Mouse (Mus musculus) cerebellum, postnatal 25 days (tissue): ENCODE measurements around the gene Golga2.
A peak's percentile ranks its signal among the peaks of the same experiment; 100 is the strongest.

ENCODE experiments used
- DNase-seq, 2 experiments: peaks; one replicate each; pipeline ENCODE4 v3.0.0; 2021; ENCODE audit warnings: mixed read lengths in 2 of 2

Gene Golga2

DNA sequence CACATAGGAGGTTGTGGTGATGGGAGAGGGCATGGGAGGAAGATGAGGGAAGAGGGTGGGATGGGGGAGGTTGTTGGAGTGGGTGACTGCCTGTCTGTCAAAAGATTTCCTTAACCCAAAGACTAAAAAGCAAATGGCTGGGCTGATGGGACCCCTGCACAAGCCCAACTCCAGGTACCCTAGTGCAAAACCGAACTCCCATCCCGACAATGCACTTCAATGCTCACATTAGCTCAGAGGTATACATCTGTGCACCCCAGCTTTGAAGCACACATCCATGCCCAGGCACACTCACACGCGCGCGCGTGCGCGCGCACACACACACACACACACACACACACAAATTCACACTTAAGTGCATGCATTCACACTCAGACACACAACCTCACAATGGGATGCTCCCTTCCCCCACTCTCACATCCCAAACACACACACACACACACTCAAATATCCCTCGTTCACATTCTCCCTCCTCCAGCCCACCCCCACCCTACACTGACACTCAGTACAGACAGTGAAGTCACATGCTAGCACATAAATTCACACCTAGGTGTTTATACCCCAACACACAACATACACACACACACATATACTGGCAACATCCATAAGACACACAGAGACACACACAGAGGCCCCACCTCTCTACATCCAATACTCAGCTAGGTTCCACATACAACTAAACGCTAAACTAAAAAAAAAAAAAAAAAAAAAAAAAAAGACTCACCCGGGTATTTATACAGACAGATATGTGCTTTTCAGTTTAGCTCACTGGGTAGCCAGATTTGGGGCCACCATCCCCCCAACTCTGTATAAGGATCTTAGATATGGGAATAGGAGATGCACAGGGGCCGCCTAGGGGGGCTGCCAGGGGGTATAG, 31.8 kb downstream of the Golga2 start:
- no peak for DNase-seq

DNA sequence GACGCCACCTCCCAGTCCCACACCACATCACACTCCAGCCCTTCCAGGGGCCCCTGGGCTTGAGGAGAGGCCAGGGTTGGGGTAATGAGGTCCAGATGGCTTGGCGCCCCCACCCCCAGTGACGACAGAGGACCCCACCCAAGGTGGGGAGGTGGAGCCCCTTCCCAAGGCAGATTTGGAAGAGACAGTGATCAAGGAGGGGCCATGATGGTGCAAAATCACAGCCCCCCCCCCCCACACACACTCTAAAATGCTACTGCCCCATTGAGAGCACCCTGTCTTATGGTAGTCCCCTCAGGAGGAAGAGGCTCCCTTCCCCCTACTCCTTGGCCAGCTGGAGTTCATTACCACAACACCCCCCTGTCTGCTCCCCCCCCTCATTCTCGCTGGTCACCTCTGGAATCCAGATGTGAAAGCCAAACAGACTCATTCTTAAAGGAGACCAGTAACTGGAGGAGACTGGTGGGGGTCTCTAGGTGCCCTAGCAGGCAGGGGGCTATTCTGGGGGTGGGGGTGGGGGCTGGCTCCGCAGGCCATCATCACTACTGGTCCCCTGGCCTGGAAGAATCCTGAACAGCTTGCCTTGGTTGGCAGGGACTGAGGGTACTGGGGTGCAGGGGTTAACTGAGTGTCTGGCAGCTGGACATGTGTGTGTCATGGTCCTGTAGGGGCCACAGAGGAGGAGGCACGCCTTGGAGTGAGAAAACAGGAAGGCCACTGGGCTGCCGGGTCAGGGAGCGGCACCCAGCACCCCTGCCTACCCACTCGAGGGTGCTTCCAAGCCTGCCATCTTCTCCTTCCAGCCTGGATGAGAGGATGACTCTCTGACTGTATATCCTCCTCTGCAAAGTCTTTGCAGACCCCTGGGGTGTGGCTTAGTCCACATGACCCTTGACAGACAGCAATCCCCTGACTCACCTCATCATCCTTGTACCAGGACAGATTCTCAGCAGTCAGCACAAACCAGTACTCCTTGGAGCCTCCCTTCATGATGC, 32.7 kb downstream of the Golga2 start:
- no peak for DNase-seq

DNA sequence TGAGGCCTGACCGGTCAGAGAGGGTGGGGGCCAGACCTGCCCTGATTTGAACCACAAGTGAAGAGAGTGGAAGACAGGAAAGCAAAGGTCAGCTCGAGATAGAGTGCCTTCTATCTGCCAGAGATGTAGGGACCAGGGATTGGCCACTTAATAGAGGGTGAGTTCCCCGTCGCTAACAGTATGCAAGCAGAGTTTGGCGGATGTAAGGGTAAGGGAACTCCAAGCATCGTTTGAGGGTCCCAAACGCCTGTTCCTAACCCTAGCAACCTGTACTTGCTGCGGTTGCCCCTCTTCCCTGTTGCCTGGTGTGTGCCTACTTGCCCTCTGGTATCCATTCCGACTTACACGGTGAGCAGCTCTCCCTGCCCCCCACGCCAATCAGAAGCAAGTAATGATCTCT, 33.5 kb downstream of the Golga2 start:
- DNase-seq, result no peak

DNA sequence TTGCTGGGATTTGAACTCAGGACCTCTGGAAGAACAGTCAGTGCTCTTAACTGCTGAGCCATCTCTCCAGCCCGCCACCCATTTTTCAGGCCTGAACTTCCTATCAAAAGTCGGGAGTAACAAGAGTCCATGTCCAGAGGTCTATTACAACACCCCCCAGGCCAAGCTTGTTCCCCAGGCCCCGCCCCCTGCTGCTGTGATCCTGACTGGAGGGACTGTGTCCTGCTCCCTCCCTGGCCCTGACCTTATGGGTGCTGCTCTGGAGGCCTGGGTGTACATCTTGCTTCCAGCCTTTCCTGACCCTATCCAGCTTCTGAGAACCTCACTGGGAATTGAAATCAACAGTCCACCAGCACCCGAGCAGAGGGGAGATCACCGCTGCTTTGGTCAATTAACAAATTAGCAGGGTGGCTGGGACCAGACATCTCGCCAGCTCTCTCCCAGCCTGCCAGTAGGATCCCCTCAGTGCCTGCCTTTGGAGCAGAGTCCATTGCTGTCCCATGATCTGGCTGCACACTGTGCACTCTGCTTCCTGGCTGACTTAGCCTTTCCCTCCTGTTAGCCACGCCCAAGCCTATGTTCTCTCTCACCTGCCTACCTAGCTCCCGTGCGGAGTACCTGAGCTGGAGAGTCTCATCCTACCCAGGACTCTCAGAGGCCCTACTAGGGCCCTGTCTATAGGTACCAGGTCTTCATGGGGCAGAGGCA, 34.6 kb downstream of the Golga2 start:
- no peak for DNase-seq

DNA sequence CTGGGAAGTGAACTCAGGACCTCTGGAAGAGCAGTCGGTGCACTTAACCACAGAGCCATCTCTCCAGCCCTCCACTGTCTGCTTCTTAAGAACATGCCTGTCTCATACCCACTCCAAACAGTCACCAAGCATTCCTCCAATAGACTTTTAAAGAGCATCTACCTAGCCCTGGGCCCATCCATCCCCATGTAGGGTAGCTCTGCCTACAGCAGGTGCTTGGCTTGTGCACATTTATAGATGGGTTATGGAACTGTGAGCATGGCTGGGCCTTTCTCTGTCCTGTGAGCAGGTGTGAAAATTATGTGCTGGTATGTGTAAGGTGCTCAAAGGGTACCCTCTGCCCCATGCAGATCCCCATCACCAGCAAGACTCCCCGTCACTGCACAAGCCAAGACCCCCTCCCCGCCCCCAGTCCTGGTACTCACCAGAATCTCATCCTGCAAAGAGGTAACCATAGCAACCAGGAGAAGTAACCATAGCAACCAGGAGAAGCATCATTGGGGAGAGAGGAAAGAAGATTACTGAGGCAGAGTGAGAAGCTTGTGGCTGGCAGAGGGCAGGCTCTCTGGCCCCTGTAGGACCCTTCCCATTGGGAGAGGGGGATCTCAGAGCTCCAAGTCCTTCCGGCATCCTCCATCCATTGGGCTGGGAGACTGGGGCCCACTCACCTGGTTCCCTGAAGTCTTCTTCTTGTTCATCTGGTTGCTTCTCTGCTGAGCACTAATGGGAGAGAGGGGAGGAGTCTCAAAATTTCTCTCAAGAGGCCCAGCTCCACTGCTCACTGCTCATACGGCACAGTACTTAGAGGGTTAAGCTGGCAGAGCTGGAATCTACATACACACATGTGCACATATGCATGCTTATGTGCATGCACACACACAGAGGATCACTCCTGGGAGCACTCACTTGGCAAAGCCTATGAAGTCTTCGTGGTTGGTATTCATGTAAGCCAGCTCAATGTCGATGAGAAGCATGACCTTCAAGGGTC, 35.9 kb downstream of the Golga2 start:
- DNase-seq, result no peak

DNA sequence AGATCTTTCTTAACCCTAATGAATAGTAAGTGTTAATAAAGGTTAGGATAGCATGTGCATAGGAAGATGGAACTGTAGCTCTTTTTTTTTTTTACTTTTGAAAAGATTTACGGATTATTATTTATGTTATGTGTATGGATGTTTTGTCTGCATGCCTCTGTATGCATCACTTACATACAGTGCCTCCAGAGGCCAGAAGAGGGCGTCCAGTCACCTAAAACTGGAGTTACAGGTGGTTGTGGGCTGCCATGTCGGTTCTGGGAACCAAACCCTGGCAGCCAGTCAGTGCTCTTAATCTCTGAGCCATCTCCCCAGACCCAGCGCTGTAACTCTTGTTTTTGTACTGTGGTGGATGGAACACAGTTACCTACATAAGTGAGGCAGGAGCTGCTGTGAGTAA, 37.1 kb downstream of the Golga2 start:
- no peak for DNase-seq

DNA sequence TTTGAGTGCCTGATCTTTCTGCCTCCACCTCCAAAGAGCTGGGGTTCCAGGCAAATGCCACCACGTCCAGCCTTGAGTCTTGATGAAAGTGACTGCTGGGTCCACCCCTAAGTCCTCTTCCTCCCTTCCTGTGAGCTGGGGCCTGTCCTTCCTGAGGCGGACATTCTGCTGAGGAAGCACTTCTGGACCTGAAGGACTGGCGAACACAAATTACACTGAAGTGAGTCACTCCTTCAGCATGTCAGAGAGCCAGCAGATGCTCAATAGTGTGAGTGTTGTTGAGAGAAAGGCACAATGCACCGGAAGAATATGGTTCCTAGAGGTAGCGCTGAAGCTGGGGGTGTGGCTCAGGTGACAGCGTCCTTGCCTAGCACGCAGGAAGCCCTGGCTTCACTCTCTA, 38.2 kb downstream of the Golga2 start:
- no peak for DNase-seq

DNA sequence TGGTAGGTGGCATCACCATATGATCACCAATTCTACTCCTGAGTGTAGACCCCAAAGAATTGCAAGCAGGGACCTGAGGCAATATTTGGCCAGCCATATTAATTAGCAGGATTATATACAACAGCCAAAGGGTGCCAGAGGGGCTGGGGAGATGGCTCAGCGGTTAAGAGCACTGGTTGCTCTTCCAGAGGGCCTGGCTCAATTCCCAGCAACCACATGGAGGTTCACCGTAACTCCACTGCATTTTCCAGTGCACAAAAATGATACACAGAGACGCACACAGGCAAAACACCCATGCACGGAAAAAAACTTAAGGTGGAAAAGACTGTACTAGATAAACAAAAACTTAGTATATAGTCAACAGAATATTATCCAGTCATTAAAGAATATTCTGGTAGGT, 40.0 kb downstream of the Golga2 start:
- DNase-seq, result no peak

DNA sequence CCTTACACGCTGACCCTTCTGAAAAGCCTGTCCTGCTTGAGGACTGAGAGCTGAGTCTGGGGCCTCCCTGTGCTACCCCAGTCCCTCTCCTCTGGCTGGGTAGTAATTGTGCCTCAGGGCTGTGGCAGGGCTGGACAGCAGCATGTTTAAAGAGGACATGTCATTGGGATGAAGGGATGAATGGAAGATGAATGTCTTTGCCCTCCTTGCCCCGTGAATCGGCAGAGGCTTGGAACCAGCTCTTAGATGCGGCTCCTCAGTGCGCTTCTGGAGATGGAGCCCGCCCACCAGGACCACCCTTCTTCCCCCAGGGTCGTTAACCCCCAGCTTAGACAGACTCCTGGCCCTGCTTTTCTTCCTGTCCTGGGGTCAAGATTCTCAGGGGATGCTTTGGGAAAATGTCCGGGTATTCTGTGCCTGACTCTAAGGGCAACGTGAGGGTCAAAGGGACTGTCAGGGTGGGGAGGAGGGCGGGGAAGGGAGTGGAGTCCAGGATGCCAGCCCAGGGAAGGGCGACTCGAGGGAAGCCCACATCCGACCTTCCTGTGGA, 41.8 kb downstream of the Golga2 start:
- DNase-seq, result no peak

DNA sequence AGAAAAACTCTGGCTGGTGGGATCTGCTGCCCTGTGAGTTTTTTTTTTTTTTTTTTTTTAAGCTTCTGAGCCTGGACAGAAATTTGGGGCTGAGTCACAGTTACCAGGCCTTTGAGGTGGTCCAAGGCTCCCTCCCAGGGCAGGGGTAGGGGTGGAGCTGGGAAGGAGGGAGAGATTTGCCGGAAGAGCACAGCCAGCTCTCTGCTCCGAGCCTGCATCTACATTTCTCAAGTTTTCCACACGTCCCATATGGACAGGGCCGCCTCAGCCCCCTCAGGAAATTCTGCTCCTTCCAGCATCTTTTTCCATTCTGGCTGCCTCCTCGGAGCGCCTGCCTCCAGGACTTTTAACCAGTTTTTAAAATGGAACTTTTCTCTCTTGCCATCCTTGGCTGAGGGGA, 42.3 kb downstream of the Golga2 start:
- no peak for DNase-seq

DNA sequence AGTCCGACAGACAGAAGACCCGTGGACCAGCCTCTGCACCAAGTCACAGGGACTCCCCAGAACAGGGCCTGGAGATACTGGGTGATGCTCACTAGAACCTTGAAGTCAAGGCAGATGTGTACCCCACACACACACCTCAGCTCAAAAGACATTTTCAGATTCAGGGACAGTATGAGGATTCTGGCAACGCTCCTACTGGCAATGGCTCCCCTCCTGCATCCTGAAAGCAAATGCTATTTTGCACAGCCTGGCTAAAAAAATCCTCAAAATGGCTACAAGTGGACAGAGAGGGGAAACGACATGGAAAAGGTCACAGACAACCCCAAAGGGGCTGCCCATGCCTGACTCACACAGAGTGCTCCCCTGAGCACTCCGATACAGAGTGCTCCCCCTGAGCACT, 45.0 kb downstream of the Golga2 start:
- no peak for DNase-seq

DNA sequence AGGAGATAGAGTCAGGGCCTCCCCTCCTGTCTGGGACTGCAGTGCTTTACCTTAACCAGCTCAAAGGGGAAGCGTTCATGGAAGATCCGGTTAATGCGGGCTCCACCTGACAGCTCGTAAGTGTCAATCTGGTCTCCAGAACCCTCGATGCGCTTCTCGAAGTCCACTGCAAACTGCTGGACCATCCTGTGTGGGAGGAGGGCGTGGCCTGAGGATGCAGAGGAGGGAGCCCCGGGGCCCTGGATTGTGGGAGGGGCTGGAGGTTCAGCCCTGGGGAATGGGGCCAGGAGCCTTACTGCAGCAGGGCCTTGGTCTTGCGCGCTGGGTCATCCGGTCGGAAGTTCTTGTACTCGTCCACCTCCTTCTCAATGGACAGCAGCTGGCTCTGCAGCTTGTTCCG, 48.7 kb downstream of the Golga2 start:
- peak in 1 of 2 experiments; percentile 35 for DNase-seq

DNA sequence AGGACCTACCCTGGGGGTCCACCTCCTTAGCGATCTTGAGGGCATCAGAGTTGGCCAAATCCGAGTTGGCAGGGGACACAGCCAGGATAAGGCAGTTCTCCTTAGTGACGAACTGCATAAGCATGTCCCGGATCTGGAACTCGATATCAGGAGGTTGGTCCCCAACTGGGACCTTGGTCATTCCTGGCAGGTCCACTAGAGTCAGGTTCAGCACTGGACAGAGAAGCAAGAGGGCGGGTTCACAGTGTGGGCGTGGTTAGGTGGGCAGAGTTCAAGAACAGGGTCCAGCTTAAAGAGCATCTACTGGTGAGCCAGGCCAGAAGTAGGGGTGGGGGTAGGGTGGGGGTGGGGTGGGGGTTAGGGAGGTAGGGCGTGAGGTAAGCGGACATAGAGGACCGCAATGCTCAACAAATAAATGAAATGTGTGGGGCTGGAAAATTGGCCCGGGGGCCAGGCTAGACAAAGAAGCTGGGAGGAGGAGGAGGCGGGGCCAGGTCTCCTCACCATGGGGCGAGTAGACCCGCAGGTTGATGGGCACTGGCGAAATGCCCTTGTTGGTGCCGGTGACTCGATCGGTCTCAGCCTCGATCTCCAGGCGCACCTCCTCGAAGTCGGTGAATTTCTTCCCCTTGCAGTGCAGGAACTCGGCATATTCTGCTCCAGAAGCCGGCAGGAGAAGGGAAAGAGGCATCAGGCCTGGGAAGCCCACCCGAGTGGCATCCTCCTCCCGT, 52.9 kb downstream of the Golga2 start:
- peak in 1 of 2 experiments; percentile 61 for DNase-seq

DNA sequence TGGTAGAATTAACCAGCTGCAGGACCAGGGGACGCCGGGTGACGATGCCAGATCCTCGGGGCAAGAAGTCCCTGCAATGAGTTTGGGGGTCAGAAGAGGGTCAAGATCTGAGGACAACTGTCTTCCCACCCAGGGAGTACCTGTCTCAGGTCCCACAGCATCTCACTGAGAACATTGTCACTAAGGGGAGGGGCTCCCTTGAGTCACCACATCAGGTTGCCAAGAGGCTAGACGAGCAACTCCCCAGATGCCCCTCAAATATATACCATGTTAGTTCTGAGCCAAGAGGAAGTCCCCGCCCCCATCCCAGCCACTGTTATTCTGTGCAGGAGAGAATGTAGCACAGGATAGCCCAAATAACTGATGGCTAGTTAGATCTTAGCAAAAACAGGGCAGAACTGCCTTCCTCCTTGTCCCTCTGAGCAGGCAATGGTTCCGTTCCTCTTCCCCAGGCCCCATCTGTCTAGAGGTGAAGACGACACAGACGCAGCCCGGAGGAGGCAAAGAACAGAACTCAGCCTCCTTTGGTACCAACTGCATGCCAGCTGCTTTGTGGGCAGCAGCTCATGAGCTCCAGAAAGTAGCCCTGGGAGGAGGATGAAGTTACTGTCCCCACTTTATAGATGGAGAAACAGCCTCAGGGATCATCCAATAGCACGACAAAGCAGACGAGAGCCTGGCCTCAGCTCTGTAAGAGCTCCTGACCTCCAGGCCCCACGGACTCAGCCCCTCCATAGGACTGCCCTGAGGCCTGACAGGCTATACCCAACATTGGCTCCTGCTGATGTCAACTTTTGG, 53.9 kb downstream of the Golga2 start:
- DNase-seq, result peak; percentile 55 to 63

DNA sequence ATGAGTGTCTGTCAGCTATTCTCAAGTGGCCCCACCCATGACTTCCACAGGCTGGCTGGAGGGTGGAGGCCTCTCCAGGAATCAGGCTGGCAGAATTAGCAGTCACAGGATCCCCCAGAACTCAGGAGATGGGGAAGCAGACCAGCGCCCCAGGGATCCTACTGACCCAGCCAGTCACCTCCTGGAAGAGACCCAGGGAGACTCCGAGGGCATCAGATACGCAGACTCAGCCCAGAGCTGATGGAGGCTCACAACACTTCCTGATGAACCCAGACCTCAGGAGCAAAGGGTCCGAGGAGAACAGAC, 54.4 kb downstream of the Golga2 start:
- DNase-seq, result peak; percentile 61 to 65

DNA sequence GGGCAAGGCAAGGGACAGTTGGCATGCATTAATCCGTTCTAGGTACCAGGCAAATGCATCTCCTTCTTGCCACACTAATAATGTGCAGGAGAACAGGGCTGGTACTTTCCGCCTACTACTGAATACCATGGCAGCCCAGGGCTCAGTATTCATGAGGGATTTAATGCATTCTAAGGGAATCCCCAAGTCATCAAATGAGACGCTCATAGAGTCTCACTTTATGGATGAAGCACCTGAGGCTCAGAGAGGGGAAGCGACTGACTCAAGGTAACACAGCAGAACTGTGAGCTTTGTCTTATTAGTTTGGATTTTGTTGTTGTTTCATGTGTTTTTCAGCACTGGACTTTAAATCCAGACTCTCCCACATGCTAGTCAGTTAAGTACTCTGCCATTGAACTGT, 54.9 kb downstream of the Golga2 start:
- DNase-seq, result no peak

DNA sequence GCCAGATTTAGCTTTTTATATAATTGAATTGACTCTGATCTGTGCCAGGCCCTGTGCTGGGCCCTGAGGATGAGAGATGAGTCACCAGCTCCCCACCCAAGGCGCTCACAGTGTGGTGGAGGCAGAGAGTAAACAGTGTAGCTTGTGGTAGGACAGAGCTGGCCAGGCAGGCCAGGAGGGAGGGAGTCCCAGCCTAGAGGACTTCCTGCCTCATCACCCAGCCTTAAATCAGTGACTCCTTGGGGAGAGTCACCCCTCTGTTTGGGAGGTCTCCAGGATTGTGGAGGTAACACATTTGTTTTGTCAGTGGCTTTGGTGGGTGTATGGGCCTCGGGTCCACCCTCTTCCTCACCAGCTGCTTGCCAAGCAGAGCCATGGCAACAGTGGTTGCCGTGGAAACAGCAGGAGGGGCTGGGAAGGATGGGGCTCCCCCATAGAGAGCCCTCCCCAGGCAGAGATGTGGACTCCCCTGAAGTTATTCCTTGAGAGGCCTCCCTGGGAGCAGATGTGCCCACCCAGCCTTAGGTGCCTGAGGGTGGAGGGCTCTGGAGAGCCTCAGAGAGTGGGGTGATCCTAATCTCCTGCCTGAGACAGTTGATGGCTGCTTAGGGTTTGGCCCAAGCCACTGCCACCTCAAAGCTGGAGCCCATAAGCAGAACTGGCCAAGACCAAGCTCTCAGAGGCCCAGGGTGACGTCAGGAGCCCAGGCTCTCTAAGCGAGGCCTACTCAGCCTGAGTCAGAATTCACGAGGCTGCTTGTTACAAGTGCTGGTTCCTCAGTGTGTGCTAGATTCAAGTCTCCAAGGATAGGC, 55.6 kb downstream of the Golga2 start:
- DNase-seq, result peak; percentile 88 to 89

DNA sequence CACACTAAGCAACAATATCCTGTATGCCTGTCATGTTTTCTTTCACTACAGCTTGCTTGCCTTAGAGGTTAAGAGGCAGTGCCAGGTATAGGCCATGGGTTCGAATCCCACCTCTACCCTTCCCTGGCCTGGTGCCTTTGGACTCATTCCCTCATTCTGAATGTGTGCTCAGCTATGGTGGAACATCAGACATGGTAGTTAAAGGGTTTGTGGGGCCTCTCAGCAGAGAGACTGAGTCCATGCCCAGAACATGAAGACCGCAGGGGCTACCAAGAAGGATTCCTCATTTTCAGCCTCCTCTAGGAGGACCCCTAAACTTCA, 56.1 kb downstream of the Golga2 start:
- peak in 1 of 2 experiments; percentile 60 for DNase-seq

DNA sequence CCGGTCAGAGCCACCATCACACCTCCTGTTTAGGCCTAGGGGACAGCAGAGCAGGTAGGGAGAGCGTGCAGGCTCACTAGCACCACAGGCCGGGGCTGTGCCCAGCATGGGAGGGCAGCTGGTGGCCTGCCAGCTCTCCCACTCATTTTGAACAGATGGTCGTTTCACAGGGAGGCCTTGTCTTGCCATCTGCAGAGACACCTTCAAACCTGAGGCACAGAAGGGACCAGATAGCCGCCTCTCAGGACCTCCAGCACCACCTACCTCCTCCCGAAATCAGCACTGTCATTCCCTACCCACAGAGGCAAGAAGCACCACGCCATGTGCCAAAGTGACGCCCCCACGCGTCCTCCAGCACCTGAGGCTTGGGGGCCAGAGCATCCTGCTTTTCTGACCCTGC, 56.9 kb downstream of the Golga2 start:
- DNase-seq, result peak; percentile 97 to 99
